ENCODE assay signal across 8 mouse cellular contexts in the genomic region with DNA sequence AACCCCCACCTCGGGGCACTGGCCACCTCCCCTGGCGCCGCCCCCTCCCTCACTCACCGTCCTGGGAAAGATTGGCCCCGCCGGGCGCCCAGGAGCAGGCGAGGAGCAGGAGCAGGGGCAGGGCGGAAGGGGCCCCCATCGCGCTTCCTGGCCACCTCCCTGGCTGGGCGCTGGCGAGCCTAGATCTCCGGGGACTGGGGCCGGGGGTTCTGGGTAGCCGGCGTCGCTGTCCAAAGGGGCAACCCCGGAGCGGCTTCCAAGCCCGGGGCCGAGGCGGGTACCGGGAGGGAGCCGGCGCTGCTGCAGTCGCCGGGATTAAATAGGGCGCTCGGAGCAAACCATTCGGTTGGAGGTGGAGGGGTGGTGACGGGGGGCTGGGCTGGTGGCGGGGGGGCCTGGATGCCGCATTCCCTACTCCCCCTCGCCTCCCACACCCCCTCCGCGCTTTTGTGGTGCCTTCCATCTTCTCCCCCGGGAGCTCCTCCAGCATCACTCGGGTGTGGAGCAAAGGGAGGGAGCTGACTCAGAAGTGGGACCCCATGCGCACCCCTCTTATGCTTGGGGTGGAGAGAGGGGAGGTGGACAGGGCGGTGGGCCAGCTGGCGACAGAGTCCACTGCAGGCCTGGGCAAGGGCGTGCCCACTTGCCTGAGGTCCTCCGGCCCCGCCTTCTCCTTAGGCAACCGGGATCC. TPM values are rescaled to one million over a fixed set of nuclear protein-coding genes. Genes with fewer than 3 reads are reported as not detected.
A peak's percentile ranks its signal among the peaks of the same experiment; 100 is the strongest.
DNase-seq lines count a peak whose midpoint lies in the region; ATAC-seq lines count a peak whose summit lies in the region.

TSS of gene Cadm3 (minus strand) at position 340 of the 691 bp plus-strand sequence.

- ATAC-seq in forebrain, embryonic 14.5 days, result peak; percentile 89
- peak; percentile 92 for ATAC-seq in neural tube, embryonic 14.5 days (ENCODE audit: low read depth)

- H3K9ac ChIP-seq in forebrain, embryonic 14.5 days (ENCODE audit: low read length), result peak within 1 kb of the TSS; percentile 93
- peak within 1 kb of the TSS; percentile 94 for H3K9ac ChIP-seq in neural tube, embryonic 14.5 days (replicated peaks; ENCODE audit: low read depth, low read length)

- under 1% methylated on average over 38 of the region's 46 CpGs for WGBS in forebrain, embryonic 14.5 days
- WGBS in hindbrain, embryonic 10.5 days, result under 1% methylated on average over 46 of the region's 46 CpGs
- under 1% methylated on average over 42 of the region's 46 CpGs for WGBS in neural tube, embryonic 14.5 days

- H3K36me3 ChIP-seq in forebrain, embryonic 14.5 days (ENCODE audit: control insufficient read depth, insufficient read depth, low read length), result 0 out of 2 replicates have a peak, but pooled peaks cover 7% of the 10 kb centered on the region
- no peaks in the 10 kb centered on the region for H3K36me3 ChIP-seq in hindbrain, embryonic 10.5 days
- H3K36me3 ChIP-seq in neural tube, embryonic 14.5 days (ENCODE audit: control insufficient read depth, insufficient read depth, low read length), result no peaks in the 10 kb centered on the region

- peak within 1 kb of the TSS; percentile 81 for H3K4me2 ChIP-seq in forebrain, embryonic 14.5 days (ENCODE audit: low read length)
- peak within 1 kb of the TSS; percentile 68 for H3K4me2 ChIP-seq in neural tube, embryonic 14.5 days (ENCODE audit: low read depth, low read length)

- H3K4me3 ChIP-seq in forebrain, embryonic 14.5 days (ENCODE audit: low read depth, low read length), result peak within 1 kb of the TSS; percentile 90
- H3K4me3 ChIP-seq in hindbrain, embryonic 10.5 days, result peak within 1 kb of the TSS; percentile 83
- peak within 1 kb of the TSS; percentile 92 for H3K4me3 ChIP-seq in neural tube, embryonic 14.5 days (ENCODE audit: low read depth, low read length)

- peak within 1 kb of the TSS; percentile 87 for H3K27ac ChIP-seq in forebrain, embryonic 14.5 days (ENCODE audit: low read depth, low read length)
- peak within 1 kb of the TSS; percentile 91 for H3K27ac ChIP-seq in hindbrain, embryonic 10.5 days
- H3K27ac ChIP-seq in neural tube, embryonic 14.5 days (ENCODE audit: low read depth, low read length), result peak within 1 kb of the TSS; percentile 88

- H3K27me3 ChIP-seq in forebrain, embryonic 14.5 days (replicated peaks; ENCODE audit: control insufficient read depth, insufficient read depth, low read length), result no peaks in the 10 kb centered on the region
- H3K27me3 ChIP-seq in hindbrain, embryonic 10.5 days (ENCODE audit: insufficient read depth, poor library complexity, severe bottlenecking), result peaks cover 24% of the 10 kb centered on the region
- peaks cover 2% of the 10 kb centered on the region; the same call in 1 of the 2 replicates for H3K27me3 ChIP-seq in neural tube, embryonic 14.5 days (ENCODE audit: control insufficient read depth, insufficient read depth, low read length)

- intact Hi-C loops in left cerebral cortex, postnatal 4 days (cut with DNase I), result no loop called here

- peaks cover 23% of the 10 kb centered on the region for H3K4me1 ChIP-seq in forebrain, embryonic 14.5 days (ENCODE audit: control insufficient read depth, insufficient read depth, low read length)
- peaks cover 33% of the 10 kb centered on the region for H3K4me1 ChIP-seq in hindbrain, embryonic 10.5 days (replicated peaks)
- H3K4me1 ChIP-seq in neural tube, embryonic 14.5 days (ENCODE audit: control insufficient read depth, insufficient read depth, low read length), result peaks cover 13% of the 10 kb centered on the region; the same call in 1 of the 2 replicates

- no peaks in the 10 kb centered on the region for H3K9me3 ChIP-seq in forebrain, embryonic 14.5 days (replicated peaks; ENCODE audit: control insufficient read depth, low read length)
- no peaks in the 10 kb centered on the region for H3K9me3 ChIP-seq in hindbrain, embryonic 10.5 days
- no peaks in the 10 kb centered on the region for H3K9me3 ChIP-seq in neural tube, embryonic 14.5 days (ENCODE audit: control insufficient read depth, low read length)

- DNase-seq in adrenal gland, postnatal 14 days, result peak; percentile 9
- DNase-seq in adrenal gland, adult 8-10 months, result no peak
- peak; percentile 94 for DNase-seq in cerebellum, adult 11-12 months
- peak; percentile 91 for DNase-seq in forebrain, embryonic 14.5 days (ENCODE audit: low spot score)
- DNase-seq in hindbrain, embryonic 10.5 days (ENCODE audit: low spot score), result peak; percentile 73
- peak; percentile 89 for DNase-seq in left cerebral cortex, postnatal 4 days
- no peak for DNase-seq in thymus, postnatal 0 days (ENCODE audit: low spot score)

RNA-seq across cellular contexts. Expression of gene Cadm3, which starts in this region (rescaled TPM):
- total RNA-seq in adrenal gland, postnatal 14 days (2021), result 9.7 and 11.2 TPM in 2 replicates
- total RNA-seq in adrenal gland, adult 8-10 months (2022), result 1 to 10 TPM; 3.5 to 6.9 (median 4.7) TPM
- 59.8 and 77.6 TPM in 2 replicates for polyA plus RNA-seq in forebrain, embryonic 14.5 days (2014; fragmentation: Nextera tagmentation; extraction: Ambion mirVana)
- polyA plus RNA-seq in hindbrain, embryonic 10.5 days (2016; fragmentation: Nextera tagmentation; extraction: Ambion mirVana), result 3.9 and 17.7 TPM in 2 replicates
- total RNA-seq in left cerebral cortex, postnatal 4 days (2021), result 100 to 1,000 TPM; 502 to 546 TPM
- polyA plus RNA-seq in neural tube, embryonic 14.5 days (2014; fragmentation: Nextera tagmentation; extraction: Ambion mirVana), result 151 and 174 TPM in 2 replicates
- 0.26 and 0.42 TPM in 2 replicates for polyA plus RNA-seq in thymus, postnatal 0 days (2015; fragmentation: Nextera tagmentation; extraction: Ambion mirVana)

Comparison
In these comparisons a context has a peak if more than half of its experiments do, and no peak if none do; other contexts are left out.
1. RNA of gene Cadm3 (total RNA-seq): 502 to 546 TPM in left cerebral cortex, postnatal 4 days; 9.7 to 11.2 TPM in adrenal gland, postnatal 14 days and 3.5 to 6.9 TPM in adrenal gland, adult 8-10 months; every median in the first group is over 10 times any median in the second.
2. DNase-seq: peak in adrenal gland, postnatal 14 days (single experiment), cerebellum, adult 11-12 months (single experiment), forebrain, embryonic 14.5 days (single experiment), hindbrain, embryonic 10.5 days (single experiment) and left cerebral cortex, postnatal 4 days (single experiment); none in adrenal gland, adult 8-10 months (single experiment) and thymus, postnatal 0 days (single experiment).
3. Peak in every context shown above with its lines, with median percentiles within 50 percentile points of each other: H3K27ac ChIP-seq and H3K4me3 ChIP-seq.